Mouse (Mus musculus) ES-Bruce4 (cell line): ENCODE results near the gene Rabggta. TPM values are rescaled to one million over a fixed set of nuclear protein-coding genes. Genes with fewer than 3 reads are reported as not detected.
A peak's percentile ranks its signal among the peaks of the same experiment; 100 is the strongest.

Source experiments
- H3K27ac ChIP-seq: 2 replicates; pipeline ENCODE4 v1.5.1; 2012; ENCODE audit warnings: low read length, inconsistent platforms; ENCODE audit not compliant: insufficient read depth
- H3K27me3 ChIP-seq: 2 replicates; pipeline ENCODE4 v1.6.1; 2012; ENCODE audit warnings: mild to moderate bottlenecking, low read length, inconsistent platforms; ENCODE audit not compliant: control insufficient read depth, poor library complexity, insufficient read depth, severe bottlenecking
- H3K36me3 ChIP-seq: 2 replicates; pipeline ENCODE4 v1.6.1; 2012; ENCODE audit warnings: inconsistent platforms, mild to moderate bottlenecking, low read length, moderate library complexity; ENCODE audit not compliant: control insufficient read depth, poor library complexity, insufficient read depth, severe bottlenecking
- H3K4me1 ChIP-seq: one replicate; pipeline ENCODE4 v1.8.1; 2011; ENCODE audit warnings: low read length; ENCODE audit not compliant: control insufficient read depth, insufficient read depth
- H3K4me3 ChIP-seq: 2 replicates; pipeline ENCODE4 v1.5.1; 2011; ENCODE audit warnings: low read depth, mild to moderate bottlenecking, low read length
- H3K9ac ChIP-seq: 2 replicates; pipeline ENCODE4 v1.6.1; 2012; ENCODE audit warnings: low read depth, mild to moderate bottlenecking, inconsistent platforms; ENCODE audit not compliant: poor library complexity, severe bottlenecking
- H3K9me3 ChIP-seq: replicated peaks from 2 replicates; pipeline ENCODE4 v1.6.1; 2012; ENCODE audit warnings: mild to moderate bottlenecking, low read length, inconsistent platforms; ENCODE audit not compliant: control insufficient read depth, poor library complexity, insufficient read depth, severe bottlenecking
- CTCF ChIP-seq: IDR thresholded peaks from one replicate; pipeline ENCODE4 v1.8.1; 2011; ENCODE audit warnings: low read depth, low read length
- EP300 ChIP-seq: IDR thresholded peaks from 2 replicates; pipeline ENCODE4 v1.6.1; 2011; ENCODE audit warnings: low read depth, low read length; ENCODE audit not compliant: insufficient read depth
- POLR2A ChIP-seq: IDR thresholded peaks from one replicate; pipeline ENCODE4 v1.8.1; 2011; ENCODE audit warnings: low read length; ENCODE audit not compliant: insufficient read depth
- polyA plus RNA-seq: library from polyadenylated mRNA; stranded (reverse); fragments of >200 nt; gene quantifications from 2 replicates; pipeline ENCODE4 v1.2.4, GENCODE M21; 2011; ENCODE audit warnings: low read depth; ENCODE audit not compliant: missing spikeins, insufficient read depth, insufficient read length

Gene Rabggta
- 39.6 and 42.5 TPM in 2 replicates for polyA plus RNA-seq

- H3K9me3 ChIP-seq = no peaks in the 10 kb centered on the region
- peak; percentile 91 for TF ChIP-seq CTCF
- TF ChIP-seq POLR2A = peak; percentile 27
- TF ChIP-seq EP300 = peak; percentile 78
- no peaks in the 10 kb centered on the region for H3K27me3 ChIP-seq
- peak within 1 kb of the TSS; percentile 83 for H3K4me3 ChIP-seq
- H3K4me1 ChIP-seq = no peaks in the 10 kb centered on the region
- peak within 1 kb of the TSS; percentile 46; the same call in 1 of the 2 replicates for H3K27ac ChIP-seq
- peak within 1 kb of the TSS; percentile 54 for H3K9ac ChIP-seq
- H3K36me3 ChIP-seq = peaks cover 17% of the 10 kb centered on the region
These were observed at the start of gene Rabggta for GRCm38 (mm10) chr14:55721700-55722437. TSS of gene Rabggta (minus strand) at chr14:55722263.

GRCm38 (mm10) chr14:55769087-55769703, 47.1 kb upstream of the Rabggta start:
- H3K4me3 ChIP-seq = no peak overlapping the region
- H3K27ac ChIP-seq = no peak overlapping the region
- H3K36me3 ChIP-seq = no peaks in the 10 kb centered on the region
- no peaks in the 10 kb centered on the region for H3K27me3 ChIP-seq
- no peaks in the 10 kb centered on the region for H3K9me3 ChIP-seq
- peaks cover 3% of the 10 kb centered on the region for H3K4me1 ChIP-seq
- TF ChIP-seq CTCF (no peak), POLR2A (no peak), EP300 (no peak)
- H3K9ac ChIP-seq = no peak overlapping the region

GRCm38 (mm10) chr14:55768555-55768954, 46.5 kb upstream of the Rabggta start:
- Histone ChIP-seq H3K27ac (no peak overlapping the region), H3K27me3 (no peaks in the 10 kb centered on the region), H3K4me1 (peaks cover 3% of the 10 kb centered on the region), H3K4me3 (no peak overlapping the region), H3K9ac (no peak overlapping the region), H3K9me3 (no peaks in the 10 kb centered on the region), H3K36me3 (no peaks in the 10 kb centered on the region)
- TF ChIP-seq CTCF (no peak), POLR2A (no peak), EP300 (no peak)

GRCm38 (mm10) chr14:55767519-55768414, 45.7 kb upstream of the Rabggta start:
- TF ChIP-seq EP300 (no peak), CTCF (peak; percentile 43)
- Histone ChIP-seq H3K27ac (no peak overlapping the region), H3K4me1 (peaks cover 3% of the 10 kb centered on the region), H3K27me3 (no peaks in the 10 kb centered on the region), H3K9ac (0 out of 2 replicates have a peak overlapping the region, but pooled peaks have one; percentile 3), H3K36me3 (no peaks in the 10 kb centered on the region), H3K9me3 (no peaks in the 10 kb centered on the region), H3K4me3 (peak overlapping the region; percentile 37)

- H3K27ac ChIP-seq = no peak within 1 kb of the TSS
- peaks cover 3% of the 10 kb centered on the region for H3K4me1 ChIP-seq
- H3K9me3 ChIP-seq = no peaks in the 10 kb centered on the region
- TF ChIP-seq CTCF (no peak), EP300 (no peak), POLR2A (no peak)
- H3K9ac ChIP-seq = no peak within 1 kb of the TSS
- no peak within 1 kb of the TSS for H3K4me3 ChIP-seq
- H3K36me3 ChIP-seq = no peaks in the 10 kb centered on the region
- no peaks in the 10 kb centered on the region for H3K27me3 ChIP-seq
These were observed 43.6 kb upstream of the Rabggta start, which contains the start of gene Ltb4r1 for GRCm38 (mm10) chr14:55765696-55766095. TSS of gene Ltb4r1 (plus strand) at chr14:55765962.
